Mouse (Mus musculus) gastrocnemius, postnatal 10 days (tissue): ENCODE measurements around the gene Runx2. TPM values are rescaled to one million over a fixed set of nuclear protein-coding genes. Genes with fewer than 3 reads are reported as not detected.

Experiments
- DNase-seq: peaks from one replicate; pipeline ENCODE4 v3.0.0; 2021; ENCODE audit warnings: mixed read lengths
- total RNA-seq, 2 experiments: library from RNA; stranded (reverse); gene quantifications; 2 replicates each; pipeline ENCODE4 v1.2.3; 2021

Gene Runx2
- total RNA-seq, 2 experiments from 2014 or later = 0.42 to 7.3 TPM

GRCm38 (mm10) chr17:44709516-44710252 lies 104.9 kb downstream of the Runx2 start:
- peak; percentile 26 for DNase-seq

GRCm38 (mm10) chr17:44707956-44708355 lies 106.6 kb downstream of the Runx2 start:
- DNase-seq = no peak

DNA sequence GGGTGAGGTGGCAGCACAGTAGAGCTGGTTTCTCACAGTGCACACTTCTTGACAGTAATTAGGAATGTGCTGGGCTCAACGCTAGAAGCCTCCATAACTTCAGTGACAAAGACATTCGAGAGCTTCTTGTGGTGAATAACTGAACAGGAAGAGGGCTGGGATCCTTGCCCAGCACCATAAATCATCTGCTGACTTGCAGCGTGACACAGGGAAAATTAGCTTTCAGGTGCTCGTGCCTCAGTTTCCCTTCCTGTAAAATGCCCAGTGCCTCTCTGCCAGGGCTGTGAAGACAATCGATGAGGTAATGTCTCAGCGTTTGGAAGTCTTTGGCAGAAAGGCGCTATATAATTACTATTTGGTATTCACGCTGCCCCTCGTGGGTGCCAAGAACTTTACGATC lies 108.1 kb downstream of the Runx2 start:
- no peak for DNase-seq

DNA sequence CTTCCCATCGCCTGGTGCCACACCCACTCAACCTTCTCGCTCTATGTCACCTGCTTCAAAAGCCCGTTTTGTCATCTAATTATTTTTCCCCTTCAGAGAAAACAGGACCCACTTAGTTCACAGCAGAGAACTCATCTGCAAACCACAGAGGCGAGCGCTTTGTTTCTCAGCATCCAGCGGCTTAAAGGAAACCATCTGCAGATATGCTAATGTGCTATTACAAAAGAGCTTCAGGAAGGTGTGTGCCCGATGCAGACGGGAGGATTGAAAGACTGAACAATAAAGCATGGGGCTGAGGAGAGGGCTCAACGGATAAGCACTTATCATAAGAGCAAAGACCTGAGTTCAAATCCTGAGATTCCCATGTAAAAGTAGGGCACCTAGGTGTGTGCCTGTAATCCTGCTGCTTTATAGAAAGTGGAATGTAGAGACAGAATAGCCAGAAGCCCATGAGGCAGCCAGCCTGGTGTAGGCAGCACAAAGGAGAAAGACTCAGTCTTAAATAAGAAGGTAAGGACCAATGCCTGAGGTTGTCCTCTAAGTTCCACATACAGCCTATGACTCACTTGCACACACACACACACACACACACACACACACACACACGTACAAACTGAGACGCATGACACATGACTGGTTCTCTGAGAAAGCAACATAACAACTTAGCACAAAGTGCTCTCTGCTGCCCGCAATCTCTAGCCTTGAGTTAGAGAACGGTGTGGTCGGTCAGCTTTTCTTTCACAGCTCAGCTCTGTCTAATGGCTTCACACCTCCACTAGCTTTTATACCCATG lies 111.9 kb downstream of the Runx2 start:
- DNase-seq = no peak

- DNase-seq = no peak
These were observed 113.1 kb downstream of the Runx2 start for GRCm38 (mm10) chr17:44701531-44701930.

DNA sequence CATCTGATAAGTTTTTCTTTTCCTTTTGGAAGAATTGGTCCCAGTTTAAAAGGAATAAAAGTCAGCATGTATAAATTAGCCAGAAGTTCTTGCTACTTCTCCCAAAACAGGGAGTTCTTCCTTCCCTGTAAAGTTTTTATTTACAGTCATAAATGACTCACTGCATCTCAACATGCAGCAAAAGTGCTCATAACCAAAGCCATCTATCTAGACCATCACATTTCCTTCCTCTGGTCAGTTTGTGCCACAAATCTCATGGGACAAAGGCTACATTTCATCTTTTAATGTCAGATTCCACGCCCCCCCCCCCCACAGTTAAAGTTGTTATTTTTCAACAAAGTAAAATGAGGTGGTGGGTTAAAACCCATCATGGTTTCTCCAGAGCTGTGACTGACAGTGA lies 114.3 kb downstream of the Runx2 start:
- DNase-seq = no peak

GRCm38 (mm10) chr17:44697053-44697452 lies 117.5 kb downstream of the Runx2 start:
- no peak for DNase-seq

GRCm38 (mm10) chr17:44693552-44693951 lies 121.0 kb downstream of the Runx2 start:
- DNase-seq = no peak

- no peak for DNase-seq
These were observed 123.1 kb downstream of the Runx2 start for GRCm38 (mm10) chr17:44691517-44691916.

GRCm38 (mm10) chr17:44690410-44691035 lies 124.1 kb downstream of the Runx2 start:
- no peak for DNase-seq

GRCm38 (mm10) chr17:44688306-44688705 lies 126.3 kb downstream of the Runx2 start:
- DNase-seq = no peak

DNA sequence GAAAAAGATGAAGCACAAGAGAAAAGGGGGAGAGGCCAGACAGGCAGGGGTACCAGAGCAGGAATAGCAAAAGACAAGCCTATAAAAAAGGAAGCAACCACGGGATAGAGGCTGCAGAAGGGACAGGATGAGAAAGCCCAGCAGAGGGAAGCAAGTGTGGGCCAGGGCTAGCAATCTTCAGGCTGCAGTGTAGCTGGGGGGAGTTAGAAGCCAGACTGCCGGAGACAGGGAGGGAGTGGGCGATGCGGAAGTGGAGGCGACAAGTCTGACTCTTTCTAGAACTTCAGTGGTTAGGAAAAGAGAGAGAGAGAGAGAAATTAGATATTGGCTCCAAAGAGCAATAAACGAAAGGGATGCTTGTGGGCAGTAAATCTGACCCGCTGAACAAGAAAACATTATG lies 129.1 kb downstream of the Runx2 start:
- no peak for DNase-seq

DNA sequence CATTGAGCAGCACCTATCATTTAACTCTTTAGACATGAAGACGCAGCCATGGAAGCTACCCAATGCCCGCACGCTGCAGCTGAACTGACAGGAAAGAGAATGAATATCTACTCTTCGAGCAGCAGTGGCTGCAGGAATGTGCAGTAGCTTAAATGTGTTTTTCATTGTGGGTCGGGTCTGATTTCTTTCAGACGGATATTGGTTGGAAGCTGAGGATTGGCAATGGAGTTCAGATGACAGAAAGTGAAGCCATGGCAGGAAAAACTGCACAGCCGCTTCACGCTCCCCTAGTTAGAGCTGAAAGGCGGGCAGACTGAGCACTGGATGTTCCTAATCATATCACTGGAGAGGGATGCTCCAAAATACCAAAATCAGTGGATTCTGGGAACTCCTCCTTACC lies 131.6 kb downstream of the Runx2 start:
- DNase-seq = no peak

DNA sequence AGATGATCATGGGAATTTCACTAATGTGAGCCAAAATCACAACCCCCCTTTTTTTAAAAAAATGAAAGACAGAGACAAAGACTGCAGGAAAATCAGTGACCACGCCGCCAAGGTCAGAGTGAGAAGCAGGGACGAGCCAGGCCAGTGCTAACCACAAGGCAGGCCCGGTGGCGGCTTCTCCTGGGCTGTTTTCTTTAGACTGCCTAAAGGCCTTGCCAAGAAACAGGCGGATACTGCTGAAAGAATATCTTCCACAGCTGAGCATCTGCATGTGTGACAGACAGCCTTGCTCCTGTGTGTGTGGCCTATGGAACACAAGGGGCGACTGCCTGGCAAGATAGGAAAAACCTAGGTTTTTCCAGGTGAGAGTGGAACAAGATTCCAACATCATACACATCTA lies 136.8 kb downstream of the Runx2 start:
- DNase-seq = peak; percentile 38

DNA sequence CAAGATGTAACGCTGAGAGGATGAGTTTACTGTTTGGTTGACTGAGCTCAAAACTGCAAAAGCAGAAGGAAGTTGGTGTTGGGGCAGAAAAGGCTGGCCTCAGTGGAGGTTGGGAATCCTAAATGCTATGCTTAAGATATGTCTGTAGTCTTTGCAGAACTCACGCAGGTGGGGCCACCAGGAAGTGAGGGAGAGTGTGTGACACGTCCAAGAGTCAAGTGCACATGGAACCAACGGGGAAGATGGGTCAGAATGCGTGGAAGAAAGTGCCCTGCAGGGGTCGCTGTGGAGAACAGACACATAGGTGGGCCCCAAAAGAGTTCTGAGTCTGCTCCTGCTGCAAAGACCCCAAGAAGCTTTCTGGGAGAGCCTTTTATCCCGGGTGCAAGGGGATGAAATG lies 141.8 kb downstream of the Runx2 start:
- DNase-seq = no peak

DNA sequence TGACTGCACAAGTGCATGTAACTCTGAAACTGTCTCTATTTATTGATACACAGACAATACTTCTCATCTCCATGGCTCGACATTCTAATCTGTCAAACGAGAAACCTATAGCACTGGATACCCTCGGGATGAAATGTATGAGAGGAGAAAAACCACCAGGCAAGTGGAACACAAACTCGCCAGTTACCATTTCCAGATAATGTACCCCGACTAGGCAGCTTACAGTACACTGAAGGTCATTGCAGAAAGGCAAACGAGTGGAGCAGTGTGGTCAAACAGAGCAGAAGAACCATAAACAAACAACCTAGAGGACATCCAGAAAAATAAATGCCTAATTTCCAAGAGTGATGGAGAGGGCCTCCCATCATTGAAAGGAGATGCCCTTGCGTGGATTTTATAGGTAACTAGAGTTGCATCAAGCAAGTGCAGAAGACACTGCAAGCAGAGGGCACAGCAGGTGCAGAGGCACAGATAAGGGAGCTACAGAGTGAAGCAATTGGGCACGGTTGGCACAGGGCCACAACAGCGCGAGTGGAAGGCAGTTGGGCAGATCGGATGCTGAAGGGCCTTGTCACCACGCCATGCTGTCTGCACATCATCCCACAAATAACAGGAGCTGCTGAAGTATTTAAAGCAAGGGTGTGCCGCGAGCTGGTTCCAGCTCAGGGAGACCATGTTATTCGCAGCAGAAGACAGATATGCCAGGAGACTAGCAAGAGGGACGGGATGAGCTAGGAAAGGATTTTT lies 142.5 kb downstream of the Runx2 start:
- peak; percentile 57 for DNase-seq

GRCm38 (mm10) chr17:44669985-44670384 lies 144.6 kb downstream of the Runx2 start:
- DNase-seq = no peak

GRCm38 (mm10) chr17:44667346-44667745 lies 147.3 kb downstream of the Runx2 start:
- DNase-seq = no peak

DNA sequence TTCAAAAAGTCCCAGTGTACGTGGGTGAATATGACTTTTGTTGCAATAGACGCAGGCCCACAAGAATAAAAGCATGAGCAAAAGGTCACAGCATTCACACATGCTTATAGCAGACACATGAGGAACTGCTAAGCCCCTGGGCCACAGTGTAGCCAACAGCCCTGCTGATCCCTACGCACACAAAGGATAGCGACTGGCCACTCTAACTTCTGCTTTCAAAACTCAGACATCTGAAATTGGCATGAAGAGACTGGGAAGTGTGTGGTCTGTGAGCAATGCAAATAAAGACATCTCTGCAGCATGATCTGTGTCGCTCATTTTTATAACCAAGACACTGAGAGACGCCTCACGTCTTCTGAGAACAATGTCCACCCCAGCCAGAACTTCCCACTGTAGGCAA lies 150.7 kb downstream of the Runx2 start:
- DNase-seq = no peak

GRCm38 (mm10) chr17:44663208-44663607 lies 151.4 kb downstream of the Runx2 start:
- DNase-seq = no peak

DNA sequence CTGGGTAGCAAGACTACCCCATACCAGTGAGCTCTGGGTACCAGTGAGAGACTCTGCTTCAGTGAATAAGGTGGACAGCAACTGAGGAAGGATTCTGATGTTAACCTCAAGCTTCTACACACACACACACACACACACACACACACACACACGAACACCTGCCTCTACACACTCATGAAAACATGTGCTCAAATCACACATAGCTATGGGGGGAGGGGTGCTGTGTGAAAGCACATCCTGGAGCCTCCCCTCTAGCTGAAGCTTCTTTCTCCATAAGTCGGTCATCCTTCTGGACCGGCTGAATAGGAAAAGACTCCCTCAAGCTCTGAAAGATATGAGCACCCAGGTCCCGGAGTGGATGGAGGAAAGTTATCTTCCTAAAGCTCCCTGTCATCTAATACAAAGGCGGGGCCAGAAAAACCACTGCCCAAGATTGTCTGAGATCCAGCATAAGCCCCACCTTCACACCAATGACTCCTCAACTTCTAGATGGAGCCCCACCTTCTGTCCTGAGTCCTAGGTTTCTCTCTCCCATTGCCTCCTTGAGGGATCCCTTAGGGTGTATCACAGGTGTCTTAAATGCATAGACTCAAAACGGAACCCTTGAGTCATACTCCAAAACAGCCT lies 152.4 kb downstream of the Runx2 start:
- DNase-seq = no peak
